7 mouse cellular contexts compared by ENCODE assay signal in genomic region chr5:136084891-136085651, GRCm38 (mm10). TPM values are rescaled to one million over a fixed set of nuclear protein-coding genes. Genes with fewer than 3 reads are reported as not detected.
DNase-seq lines count a peak whose midpoint lies in the region; ATAC-seq and TF ChIP-seq lines count a peak whose summit lies in the region.

No protein-coding gene starts in this region.

- no peak overlapping the region for H3K9ac ChIP-seq in ES-Bruce4 (ENCODE audit: low read depth, poor library complexity, severe bottlenecking)
- H3K9ac ChIP-seq in hindbrain, embryonic 16.5 days (ENCODE audit: low read depth, low read length), result peak overlapping the region; percentile 77

- H3K4me3 ChIP-seq in ES-Bruce4 (ENCODE audit: low read depth, low read length), result peak overlapping the region; percentile 84; the same call in 1 of the 2 replicates
- peak overlapping the region; percentile 74 for H3K4me3 ChIP-seq in hindbrain, embryonic 16.5 days (ENCODE audit: low read length)
- peak overlapping the region; percentile 77 for H3K4me3 ChIP-seq in small intestine, adult 2 months (ENCODE audit: low read depth, low read length)

- no peaks in the 10 kb centered on the region for H3K4me1 ChIP-seq in ES-Bruce4 (ENCODE audit: control insufficient read depth, insufficient read depth, low read length)
- peaks cover 16% of the 10 kb centered on the region for H3K4me1 ChIP-seq in hindbrain, embryonic 16.5 days (ENCODE audit: control insufficient read depth, insufficient read depth, low read depth, low read length)
- peaks cover 14% of the 10 kb centered on the region for H3K4me1 ChIP-seq in small intestine, adult 2 months (ENCODE audit: control insufficient read depth, insufficient read depth, insufficient read length, low read length)

- no peak for TF ChIP-seq EP300 in ES-Bruce4 (IDR thresholded peaks at IDR 0.05; ENCODE audit: insufficient read depth, low read depth, low read length)

- no peaks in the 10 kb centered on the region for H3K27me3 ChIP-seq in ES-Bruce4 (ENCODE audit: control insufficient read depth, insufficient read depth, low read length, poor library complexity, severe bottlenecking)
- no peaks in the 10 kb centered on the region for H3K27me3 ChIP-seq in hindbrain, embryonic 16.5 days (replicated peaks; ENCODE audit: control insufficient read depth, insufficient read depth, low read length)
- H3K27me3 ChIP-seq in small intestine, adult 2 months (ENCODE audit: control insufficient read depth, insufficient read depth, low read length), result no peaks in the 10 kb centered on the region

- H3K4me2 ChIP-seq in hindbrain, embryonic 16.5 days (ENCODE audit: low read length), result peak overlapping the region; percentile 93

- H3K36me3 ChIP-seq in ES-Bruce4 (ENCODE audit: control insufficient read depth, insufficient read depth, low read length, poor library complexity, severe bottlenecking), result no peaks in the 10 kb centered on the region
- no peaks in the 10 kb centered on the region for H3K36me3 ChIP-seq in hindbrain, embryonic 16.5 days (ENCODE audit: control insufficient read depth, insufficient read depth, low read length)
- no peaks in the 10 kb centered on the region for H3K36me3 ChIP-seq in small intestine, adult 2 months (ENCODE audit: control insufficient read depth, insufficient read depth, low read length)

- no peak overlapping the region for H3K27ac ChIP-seq in ES-Bruce4 (ENCODE audit: insufficient read depth, low read length)
- H3K27ac ChIP-seq in hindbrain, embryonic 16.5 days (ENCODE audit: low read depth, low read length), result peak overlapping the region; percentile 44; the same call in 1 of the 2 replicates
- H3K27ac ChIP-seq in small intestine, adult 2 months (ENCODE audit: insufficient read depth, low read depth, low read length), result 0 out of 2 replicates have a peak overlapping the region, but pooled peaks have one; percentile 25

- peak; percentile 27; the same call in 1 of the 2 replicates for ATAC-seq in hindbrain, embryonic 16.5 days

- TF ChIP-seq POLR2A in ES-Bruce4 (IDR thresholded peaks at IDR 0.05; ENCODE audit: insufficient read depth, low read length), result no peak
- TF ChIP-seq POLR2A in small intestine, adult 2 months (IDR thresholded peaks at IDR 0.05; ENCODE audit: low read depth, low read length), result no peak

- WGBS in hindbrain, embryonic 16.5 days, result 5% methylated on average over 21 of the region's 21 CpGs
- WGBS in small intestine, adult 2 months, result 11% methylated on average over 21 of the region's 21 CpGs

- no peaks in the 10 kb centered on the region for H3K9me3 ChIP-seq in ES-Bruce4 (replicated peaks; ENCODE audit: control insufficient read depth, insufficient read depth, low read length, poor library complexity, severe bottlenecking)
- no peaks in the 10 kb centered on the region for H3K9me3 ChIP-seq in hindbrain, embryonic 16.5 days (ENCODE audit: control insufficient read depth, low read length)

- DNase-seq in adrenal gland, adult (ENCODE audit: inconsistent age in 2 of 2, low spot score in 1 of 2), result peak; percentile 77 to 88
- peak; percentile 38 for DNase-seq in embryo, embryonic 9.5 days (ENCODE audit: extremely low spot score)
- peak; percentile 9 for DNase-seq in lung, postnatal 36 days
- no peak for DNase-seq in right cerebral cortex, postnatal 36 days (ENCODE audit: low spot score in 2 of 2)

- TF ChIP-seq CTCF in ES-Bruce4 (IDR thresholded peaks at IDR 0.05; ENCODE audit: low read depth, low read length), result no peak
- TF ChIP-seq CTCF in small intestine, adult 2 months (IDR thresholded peaks at IDR 0.05; ENCODE audit: extremely low read depth, insufficient read length, insufficient replicate concordance, low read depth, low read length), result no peak

RNA-seq across cellular contexts. Expression of gene Rasa4, which starts 1.4 kb away (rescaled TPM):
- 5.9 and 6.6 TPM in 2 replicates for polyA plus RNA-seq in ES-Bruce4 (2011; ENCODE audit: insufficient read depth, insufficient read length, low read depth, missing spikeins)
- polyA plus RNA-seq in hindbrain, embryonic 16.5 days (2015; fragmentation: Nextera tagmentation; extraction: Ambion mirVana), result 22.2 and 25.0 TPM in 2 replicates
- 16.5 and 42.8 TPM in 2 replicates for polyA plus RNA-seq in small intestine, adult 2 months (2012; rRNA removed)

RNA-seq across cellular contexts. Expression of gene Upk3bl, which starts 30.8 kb away (rescaled TPM):
- polyA plus RNA-seq in ES-Bruce4 (2011; ENCODE audit: insufficient read depth, insufficient read length, low read depth, missing spikeins), result 2.7 and 3.7 TPM in 2 replicates
- polyA plus RNA-seq in hindbrain, embryonic 16.5 days (2015; fragmentation: Nextera tagmentation; extraction: Ambion mirVana), result 0.25 TPM in 1 of 2 replicates, not detected in the other
- polyA plus RNA-seq in small intestine, adult 2 months (2012; rRNA removed), result 0.76 and 1.7 TPM in 2 replicates

RNA-seq across cellular contexts. Expression of gene Polr2j, which starts 31.4 kb away (rescaled TPM):
- 90.7 and 92.6 TPM in 2 replicates for polyA plus RNA-seq in ES-Bruce4 (2011; ENCODE audit: insufficient read depth, insufficient read length, low read depth, missing spikeins)
- polyA plus RNA-seq in hindbrain, embryonic 16.5 days (2015; fragmentation: Nextera tagmentation; extraction: Ambion mirVana), result 198 and 210 TPM in 2 replicates
- 29.3 and 48.4 TPM in 2 replicates for polyA plus RNA-seq in small intestine, adult 2 months (2012; rRNA removed)

RNA-seq across cellular contexts. Expression of gene Upk3b, which starts 46.8 kb away (rescaled TPM):
- 0.34 and 0.38 TPM in 2 replicates for polyA plus RNA-seq in ES-Bruce4 (2011; ENCODE audit: insufficient read depth, insufficient read length, low read depth, missing spikeins)
- polyA plus RNA-seq in hindbrain, embryonic 16.5 days (2015; fragmentation: Nextera tagmentation; extraction: Ambion mirVana), result 0.04 TPM in 1 of 2 replicates, not detected in the other
- polyA plus RNA-seq in small intestine, adult 2 months (2012; rRNA removed), result 1.4 and 3.7 TPM in 2 replicates

RNA-seq across cellular contexts. Expression of gene Lrwd1, which starts 50.8 kb away (rescaled TPM):
- polyA plus RNA-seq in ES-Bruce4 (2011; ENCODE audit: insufficient read depth, insufficient read length, low read depth, missing spikeins), result 49.1 and 54.6 TPM in 2 replicates
- polyA plus RNA-seq in hindbrain, embryonic 16.5 days (2015; fragmentation: Nextera tagmentation; extraction: Ambion mirVana), result 25.2 and 26.3 TPM in 2 replicates
- 8.9 and 16.9 TPM in 2 replicates for polyA plus RNA-seq in small intestine, adult 2 months (2012; rRNA removed)

Comparison
In these comparisons a context has a peak if more than half of its experiments do, and no peak if none do; other contexts are left out.
1. DNase-seq: peak in adrenal gland, adult (2 of 2), embryo, embryonic 9.5 days (single experiment) and lung, postnatal 36 days (single experiment); none in right cerebral cortex, postnatal 36 days (0 of 2).
2. Peak in every context shown above with its lines, with median percentiles within 50 percentile points of each other: H3K4me3 ChIP-seq.